29 mouse cellular contexts compared by ENCODE assay signal in the genomic region with DNA sequence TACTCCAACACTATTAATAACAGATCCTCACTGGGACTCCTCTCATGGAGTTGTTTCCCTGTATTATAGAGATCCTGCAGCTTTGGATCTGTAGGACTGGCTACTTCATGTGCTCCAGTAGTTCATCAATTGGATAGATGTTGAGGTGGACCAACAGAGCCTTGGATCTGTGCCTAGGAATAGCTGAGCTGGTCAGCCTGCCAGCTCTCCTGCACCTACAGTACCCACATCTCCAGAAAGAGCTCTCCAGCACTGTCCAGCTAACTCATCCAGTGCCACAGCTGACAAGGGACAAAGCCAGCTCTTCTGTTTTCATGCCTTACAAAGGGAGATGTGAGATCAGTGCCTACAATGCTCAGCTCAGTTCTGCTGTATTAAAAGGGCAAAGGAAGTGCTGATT.
DNase-seq lines count a peak whose midpoint lies in the region; TF ChIP-seq lines count a peak whose summit lies in the region.
"Had no signal": no experiment of that assay in that cellular context is flagged by ENCODE, and none has a peak within 500 bp of the region (broad histone marks: within the 10 kb centered on the region; RNA-seq: fewer than 3 reads in every experiment).

No protein-coding gene starts in this region.

- DNase-seq in left cerebral cortex, postnatal 4 days, result peak; percentile 53
- no peak for DNase-seq in left cerebral cortex, postnatal 25 days (ENCODE audit: low spot score in 2 of 2)
- peak; percentile 20 to 28 for DNase-seq in cerebellum, adult 2 months
- peak; percentile 59 to 63 for DNase-seq in cerebellum, postnatal 10 days
- DNase-seq in layer of hippocampus, postnatal 25 days (ENCODE audit: extremely low spot score in 1 of 2, low spot score in 1 of 2), result no peak
- DNase-seq in lung, postnatal 10 days, result no peak
- DNase-seq: adrenal gland, adult 2 months; adrenal gland, postnatal 36 days; B cell, adult 2 months; gastrocnemius, postnatal 25 days; heart, adult 18-20 months; heart, postnatal 4 days; kidney, adult 11 months; kidney, postnatal 25 days; liver, embryonic 13.5 days; lung, adult 18-20 months; retina, postnatal 1 day; right cerebral cortex, postnatal 25 days had no signal

- H3K27me3 ChIP-seq in cerebellum, adult 2 months (ENCODE audit: control insufficient read depth, insufficient read depth, low read length), result no peaks in the 10 kb centered on the region
- H3K27me3 ChIP-seq: embryonic facial prominence, embryonic 15.5 days; forebrain, embryonic 13.5 days; kidney, embryonic 15.5 days; limb, embryonic 15.5 days; liver, embryonic 13.5 days; midbrain, embryonic 13.5 days; neural tube, embryonic 15.5 days had no signal

- no peak for TF ChIP-seq POLR2A in cerebellum, adult 2 months (IDR thresholded peaks at IDR 0.05; ENCODE audit: borderline replicate concordance, insufficient read depth, low read length)

- peaks cover 8% of the 10 kb centered on the region for H3K4me1 ChIP-seq in cerebellum, adult 2 months (ENCODE audit: control insufficient read depth, insufficient read depth, low read length)
- H3K4me1 ChIP-seq: embryonic facial prominence, embryonic 15.5 days; kidney, embryonic 15.5 days; limb, embryonic 10.5 days; liver, embryonic 13.5 days; neural tube, embryonic 15.5 days had no signal

- intact Hi-C loops in left cerebral cortex, postnatal 4 days (cut with DNase I), result no loop called here
- intact Hi-C loops in left cerebral cortex, postnatal 25 days (cut with DNase I), result no loop called here

- no peak overlapping the region for H3K27ac ChIP-seq in cerebellum, adult 2 months (ENCODE audit: insufficient read depth, low read length)
- H3K27ac ChIP-seq: embryonic facial prominence, embryonic 10.5 days; embryonic facial prominence, embryonic 15.5 days; forebrain, embryonic 13.5 days; hindbrain, embryonic 14.5 days; kidney, embryonic 15.5 days; layer of hippocampus, adult 2 months; limb, embryonic 10.5 days; limb, embryonic 15.5 days; liver, embryonic 13.5 days; macrophage; midbrain, embryonic 13.5 days; neural tube, embryonic 15.5 days had no signal

- TF ChIP-seq CTCF in cerebellum, adult 2 months (IDR thresholded peaks at IDR 0.05; ENCODE audit: borderline replicate concordance, insufficient read depth, low read depth, low read length), result no peak

- H3K4me3 ChIP-seq in cerebellum, adult 2 months (replicated peaks; ENCODE audit: insufficient read depth, low read depth, low read length), result no peak overlapping the region
- H3K4me3 ChIP-seq: embryonic facial prominence, embryonic 10.5 days; embryonic facial prominence, embryonic 15.5 days; forebrain, embryonic 13.5 days; kidney, embryonic 15.5 days; layer of hippocampus, adult 2 months; limb, embryonic 10.5 days; limb, embryonic 15.5 days; liver, embryonic 13.5 days; midbrain, embryonic 13.5 days; neural tube, embryonic 15.5 days had no signal

Comparison
In these comparisons a context has a peak if more than half of its experiments do, and no peak if none do; other contexts are left out.
1. DNase-seq: peak in left cerebral cortex, postnatal 4 days (single experiment), cerebellum, adult 2 months (2 of 2) and cerebellum, postnatal 10 days (2 of 2); none in left cerebral cortex, postnatal 25 days (0 of 2), layer of hippocampus, postnatal 25 days (0 of 2) and lung, postnatal 10 days (single experiment).